Mouse (Mus musculus) stomach, embryonic 16.5 days (tissue): ENCODE measurements around the gene Slc43a2. TPM values are rescaled to one million over a fixed set of nuclear protein-coding genes. Genes with fewer than 3 reads are reported as not detected.
A peak's percentile ranks its signal among the peaks of the same experiment; 100 is the strongest.

Experiments used
- ATAC-seq: fragments of 200-750 bp; cut with Nextera tagmentation; 2 replicates; pipeline ENCODE4 v1.8.0; 2017; ENCODE audit warnings: moderate number of reproducible peaks, moderate TSS enrichment; ENCODE audit not compliant: insufficient read depth, low FRiP score
- H3K27ac ChIP-seq: fragments of 300-500 bp; sonication (generic); 2 replicates; pipeline ENCODE4 v1.5.1; 2014; ENCODE audit warnings: low read length
- H3K27me3 ChIP-seq: fragments of 300-500 bp; sonication (generic); 2 replicates; pipeline ENCODE4 v1.6.1; 2014; ENCODE audit warnings: low read length, control low read depth, mixed read lengths; ENCODE audit not compliant: control insufficient read depth, insufficient read depth
- H3K36me3 ChIP-seq: fragments of 300-500 bp; sonication (generic); 2 replicates; pipeline ENCODE4 v1.6.1; 2014; ENCODE audit warnings: low read length; ENCODE audit not compliant: control insufficient read depth, insufficient read depth
- H3K4me1 ChIP-seq: fragments of 300-500 bp; sonication (generic); 2 replicates; pipeline ENCODE4 v1.6.1; 2014; ENCODE audit warnings: low read length, control low read depth, mixed read lengths; ENCODE audit not compliant: control insufficient read depth, insufficient read depth
- H3K4me2 ChIP-seq: fragments of 300-500 bp; sonication (generic); 2 replicates; pipeline ENCODE4 v1.6.1; 2014; ENCODE audit warnings: low read depth, low read length, mixed read lengths
- H3K4me3 ChIP-seq: fragments of 300-500 bp; sonication (generic); replicated peaks from 2 replicates; pipeline ENCODE4 v1.5.1; 2014; ENCODE audit warnings: mild to moderate bottlenecking, low read length
- H3K9ac ChIP-seq: fragments of 300-500 bp; sonication (generic); 2 replicates; pipeline ENCODE4 v1.6.1; 2014; ENCODE audit warnings: low read length
- H3K9me3 ChIP-seq: fragments of 300-500 bp; sonication (generic); replicated peaks from 2 replicates; pipeline ENCODE4 v1.6.1; 2016; ENCODE audit warnings: low read length, control low read depth; ENCODE audit not compliant: control insufficient read depth
- WGBS: fragments of 180-500 bp; shearing (Covaris S2); extraction: QIAGEN DNeasy Blood & Tissue Kit; methylation state at CpG from one replicate; pipeline ENCODE4 v1.1.7; 2014; 5-methylcytosine and 5-hydroxymethylcytosine counted together
- polyA plus RNA-seq: library from polyadenylated mRNA; unstranded; fragments of >200 nt; fragmentation: Nextera tagmentation; extraction: Ambion mirVana; gene quantifications from 2 replicates; pipeline ENCODE4 v1.2.1, GENCODE M21; 2015

The Slc43a2 gene
- polyA plus RNA-seq, 1 experiment from 2014 or later, result 5.0 TPM

DNA sequence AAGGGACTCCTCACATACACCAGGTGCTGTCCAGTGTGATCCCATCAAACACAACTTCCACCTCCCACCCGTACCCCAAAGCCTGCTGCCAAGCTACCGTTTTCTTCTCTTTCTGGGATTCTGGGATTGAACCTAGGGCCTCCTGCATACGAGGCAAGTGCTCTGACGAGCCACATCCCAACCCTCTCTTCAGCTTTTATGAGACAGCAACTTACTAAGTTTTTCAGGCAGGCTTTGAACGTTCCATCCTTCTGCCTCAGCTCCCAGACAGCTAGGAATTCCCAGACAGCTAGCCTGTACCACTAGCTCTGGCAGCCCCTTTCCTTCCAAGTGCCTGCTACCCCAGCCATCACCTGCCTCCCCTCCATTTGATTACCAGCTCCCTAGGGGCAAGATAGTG is 55.5 kb downstream of the Slc43a2 start:
- Histone ChIP-seq H3K27ac (no peak overlapping the region), H3K27me3 (no peaks in the 10 kb centered on the region), H3K9ac (no peak overlapping the region), H3K4me3 (no peak overlapping the region), H3K4me1 (peaks cover 16% of the 10 kb centered on the region), H3K4me2 (no peak overlapping the region), H3K36me3 (no peaks in the 10 kb centered on the region), H3K9me3 (no peaks in the 10 kb centered on the region)
- WGBS, result 88% methylated on average over 5 of the region's 5 CpGs
- ATAC-seq, result no peak

DNA sequence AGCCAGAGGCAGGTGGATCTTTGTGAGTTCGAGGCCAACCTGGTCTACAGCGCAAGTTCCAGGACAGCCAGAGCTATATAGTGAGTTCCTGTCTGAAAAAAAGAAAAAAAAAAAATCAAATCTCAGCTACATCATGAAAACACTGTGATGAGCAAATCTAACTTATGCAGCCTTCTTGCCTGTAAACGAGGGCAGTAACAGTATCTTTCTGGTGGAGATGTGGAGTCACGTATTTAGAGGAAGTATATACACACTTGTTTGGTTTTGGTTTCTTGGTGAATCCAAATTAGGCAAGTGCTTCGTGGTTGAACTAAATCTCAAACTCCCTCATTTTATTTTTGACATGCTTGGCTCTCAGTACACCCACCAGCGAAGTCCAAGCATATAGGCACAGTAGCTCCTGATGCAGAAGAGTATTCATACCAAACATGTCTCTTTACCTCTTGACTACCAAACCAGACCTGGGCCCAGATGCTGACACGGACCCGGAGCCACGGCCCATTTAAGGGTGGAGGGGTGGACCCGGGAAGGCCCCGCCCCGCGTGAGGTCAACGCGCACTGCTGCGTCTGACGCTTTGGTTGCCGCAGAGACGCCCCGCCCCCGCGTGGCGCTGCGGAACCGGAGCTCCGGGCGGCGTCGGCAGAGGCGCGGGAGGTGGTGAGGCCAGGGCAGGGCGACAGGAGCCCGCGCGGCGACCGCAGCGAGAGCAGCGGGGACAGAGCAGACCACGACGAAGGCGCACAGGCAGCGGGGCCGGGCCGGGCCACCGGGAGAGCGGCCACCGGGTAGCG is 56.2 kb downstream of the Slc43a2 start, which contains the start of gene Pitpna:
TSS of gene Pitpna (plus strand) at position 605 of the 792 bp plus-strand sequence.
- Histone ChIP-seq H3K27ac (peak within 1 kb of the TSS; percentile 84), H3K9ac (peak within 1 kb of the TSS; percentile 94), H3K36me3 (no peaks in the 10 kb centered on the region), H3K27me3 (no peaks in the 10 kb centered on the region), H3K4me1 (peaks cover 16% of the 10 kb centered on the region), H3K9me3 (no peaks in the 10 kb centered on the region), H3K4me2 (peak within 1 kb of the TSS; percentile 89), H3K4me3 (peak within 1 kb of the TSS; percentile 86)
- 4% methylated on average over 49 of the region's 49 CpGs for WGBS
- peak; percentile 95 for ATAC-seq

GRCm38 (mm10) chr11:75588285-75588941 is 56.9 kb downstream of the Slc43a2 start:
- under 1% methylated on average over 37 of the region's 37 CpGs for WGBS
- no peaks in the 10 kb centered on the region for H3K36me3 ChIP-seq

DNA sequence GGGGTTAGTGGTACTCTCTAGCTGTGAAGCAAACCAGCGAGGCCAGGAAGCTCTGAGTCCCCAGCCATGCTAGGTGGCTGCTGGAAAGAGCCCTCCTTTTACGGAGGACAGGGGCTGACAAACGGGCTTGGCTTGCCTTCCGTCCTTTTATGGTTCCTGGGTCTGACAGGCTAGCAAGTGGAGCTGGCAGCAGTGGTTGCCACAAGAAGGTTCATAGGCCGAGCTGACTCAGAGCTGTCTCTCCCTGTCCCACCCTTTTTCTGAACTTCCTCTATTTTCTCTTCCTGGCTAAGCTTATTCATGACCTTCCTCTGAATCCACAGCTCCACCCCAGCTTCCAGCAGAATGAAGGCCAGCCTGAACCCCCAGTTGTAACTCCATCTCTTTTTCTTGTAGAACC is 61.1 kb downstream of the Slc43a2 start:
- Histone ChIP-seq H3K4me2 (no peak overlapping the region), H3K9me3 (no peaks in the 10 kb centered on the region), H3K36me3 (0 out of 2 replicates have a peak, but pooled peaks cover 4% of the 10 kb centered on the region), H3K9ac (no peak overlapping the region), H3K4me3 (no peak overlapping the region), H3K27ac (peak overlapping the region; percentile 73; the same call in 1 of the 2 replicates), H3K4me1 (peaks cover 23% of the 10 kb centered on the region), H3K27me3 (no peaks in the 10 kb centered on the region)
- no peak for ATAC-seq
- 75% methylated on average over 5 of the region's 5 CpGs for WGBS

More at GRCm38 (mm10) chr11:75588285-75588941, 56.9 kb downstream of the Slc43a2 start:
- Histone ChIP-seq H3K4me1 (peaks cover 16% of the 10 kb centered on the region), H3K9me3 (no peaks in the 10 kb centered on the region), H3K27me3 (no peaks in the 10 kb centered on the region), H3K4me3 (peak overlapping the region; percentile 86), H3K9ac (peak overlapping the region; percentile 94), H3K27ac (peak overlapping the region; percentile 84), H3K4me2 (peak overlapping the region; percentile 89)
- ATAC-seq, result peak; percentile 67

DNA sequence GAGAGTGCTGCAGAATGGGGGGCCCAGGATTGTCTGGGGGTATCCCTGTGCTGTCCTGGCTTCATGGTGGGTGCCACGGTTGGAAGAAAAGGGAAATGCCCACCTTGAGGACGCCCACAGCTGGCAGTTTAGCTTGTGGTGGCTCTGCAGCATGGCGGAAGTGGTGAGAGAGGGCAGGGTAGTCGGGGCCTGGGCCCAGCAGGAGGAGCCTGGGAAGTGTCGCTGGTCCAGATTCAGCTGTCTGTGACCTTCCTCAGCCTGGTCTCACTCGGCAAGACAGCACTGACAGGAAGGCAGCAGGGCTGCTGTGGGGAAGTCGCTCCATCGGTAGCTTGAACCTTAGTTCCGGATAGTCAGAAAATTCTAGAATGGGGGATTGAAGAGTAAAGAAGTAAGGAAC is 62.9 kb downstream of the Slc43a2 start:
- Histone ChIP-seq H3K9ac (no peak overlapping the region), H3K4me2 (no peak overlapping the region), H3K9me3 (no peaks in the 10 kb centered on the region), H3K4me1 (peaks cover 13% of the 10 kb centered on the region), H3K4me3 (no peak overlapping the region), H3K27me3 (no peaks in the 10 kb centered on the region), H3K27ac (no peak overlapping the region), H3K36me3 (peaks cover 4% of the 10 kb centered on the region; the same call in 1 of the 2 replicates)
- no peak for ATAC-seq
- 77% methylated on average over 9 of the region's 9 CpGs for WGBS

GRCm38 (mm10) chr11:75595404-75595803 is 63.9 kb downstream of the Slc43a2 start:
- Histone ChIP-seq H3K9ac (no peak overlapping the region), H3K4me3 (no peak overlapping the region), H3K4me1 (peaks cover 10% of the 10 kb centered on the region), H3K36me3 (peaks cover 6% of the 10 kb centered on the region; the same call in 1 of the 2 replicates), H3K9me3 (no peaks in the 10 kb centered on the region), H3K27me3 (no peaks in the 10 kb centered on the region), H3K4me2 (no peak overlapping the region), H3K27ac (peak overlapping the region; percentile 30; the same call in 1 of the 2 replicates)
- ATAC-seq, result no peak
- WGBS, result 65% methylated on average over 2 of the region's 2 CpGs

- Histone ChIP-seq H3K4me2 (no peak overlapping the region), H3K36me3 (peaks cover 10% of the 10 kb centered on the region), H3K27me3 (no peaks in the 10 kb centered on the region), H3K4me3 (no peak overlapping the region), H3K9ac (no peak overlapping the region), H3K4me1 (peaks cover 10% of the 10 kb centered on the region), H3K27ac (peak overlapping the region; percentile 19; the same call in 1 of the 2 replicates), H3K9me3 (no peaks in the 10 kb centered on the region)
- ATAC-seq, result no peak
- 77% methylated on average over 7 of the region's 7 CpGs for WGBS
Observed at GRCm38 (mm10) chr11:75595816-75596215, 64.3 kb downstream of the Slc43a2 start.

DNA sequence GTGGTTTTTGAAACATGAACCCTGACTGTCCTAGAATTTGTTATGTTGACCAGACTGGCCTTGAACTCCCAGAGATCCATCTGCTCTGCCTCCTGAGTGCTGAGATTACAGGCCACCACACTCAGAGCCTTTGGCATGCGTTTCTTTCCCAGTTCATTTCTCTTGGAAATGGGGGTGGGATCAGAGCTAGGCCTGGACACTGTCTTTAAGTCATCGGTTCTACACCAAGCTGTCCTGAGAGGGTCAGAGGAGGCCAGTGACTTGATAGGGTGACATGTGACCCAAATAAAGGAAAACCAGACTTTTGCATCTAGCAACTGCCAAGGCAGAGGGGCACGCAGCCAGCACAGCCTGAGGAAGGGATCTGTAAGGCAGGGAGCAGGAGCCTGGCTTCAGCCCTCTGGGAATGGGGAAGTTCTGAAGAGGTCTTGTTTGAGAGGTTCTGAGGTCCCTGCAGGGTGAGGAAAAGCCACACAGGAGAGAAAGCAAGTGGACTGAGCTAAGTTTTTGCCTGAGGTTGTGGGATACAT is 65.3 kb downstream of the Slc43a2 start:
- Histone ChIP-seq H3K4me1 (peaks cover 10% of the 10 kb centered on the region), H3K36me3 (peaks cover 17% of the 10 kb centered on the region), H3K9ac (no peak overlapping the region), H3K4me3 (no peak overlapping the region), H3K27ac (no peak overlapping the region), H3K9me3 (no peaks in the 10 kb centered on the region), H3K4me2 (no peak overlapping the region), H3K27me3 (no peaks in the 10 kb centered on the region)
- ATAC-seq, result no peak
- WGBS, result 89% methylated on average over 3 of the region's 3 CpGs

DNA sequence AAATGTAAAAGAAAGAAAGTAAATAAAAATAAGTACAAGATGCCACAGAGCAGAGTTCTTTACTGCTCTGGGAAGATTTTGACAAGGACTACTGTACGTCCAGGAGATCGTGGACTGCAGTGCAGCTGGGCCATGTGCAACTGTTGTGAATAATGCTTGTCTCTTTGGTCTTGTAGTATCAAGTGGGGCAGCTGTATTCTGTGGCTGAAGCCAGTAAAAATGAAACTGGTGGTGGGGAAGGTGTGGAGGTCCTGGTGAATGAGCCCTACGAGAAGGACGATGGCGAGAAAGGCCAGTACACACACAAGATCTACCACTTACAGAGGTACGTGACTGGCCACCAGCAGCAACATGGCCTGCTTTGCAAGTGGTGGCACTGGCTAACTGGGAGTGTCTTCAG is 66.5 kb downstream of the Slc43a2 start:
- Histone ChIP-seq H3K4me3 (no peak overlapping the region), H3K4me2 (no peak overlapping the region), H3K9me3 (no peaks in the 10 kb centered on the region), H3K4me1 (peaks cover 10% of the 10 kb centered on the region), H3K36me3 (peaks cover 17% of the 10 kb centered on the region), H3K27ac (peak overlapping the region; percentile 69), H3K27me3 (no peaks in the 10 kb centered on the region), H3K9ac (no peak overlapping the region)
- WGBS, result 82% methylated on average over 6 of the region's 6 CpGs
- ATAC-seq, result no peak
